Mouse (Mus musculus): Measurements from ENCODE around the gene Klf4. TPM values are rescaled to one million over a fixed set of nuclear protein-coding genes. Genes with fewer than 3 reads are reported as not detected.

Klf4 gene
- polyA plus RNA-seq, 1 experiment = 0.23 TPM

DNA sequence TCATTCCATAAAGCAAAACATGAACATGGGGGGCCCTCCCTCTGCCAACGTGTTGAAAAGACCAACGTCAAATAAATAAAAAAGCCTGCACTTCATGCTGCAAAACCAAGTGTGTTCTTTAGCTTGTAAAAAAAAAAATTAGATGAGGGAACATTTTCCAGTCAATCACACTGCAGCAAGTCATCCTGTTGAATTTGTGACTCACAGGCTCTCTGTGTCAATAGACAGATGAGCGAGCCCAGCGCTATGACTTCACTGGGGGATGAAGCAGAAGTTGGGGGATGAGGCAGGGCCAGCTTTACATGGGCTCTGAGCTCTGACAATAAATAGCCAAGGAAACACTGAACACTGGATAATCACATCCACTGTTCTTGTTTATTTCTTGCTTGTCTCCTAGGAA is 9.4 kb upstream of the Klf4 start:
- H3K4me3 ChIP-seq (replicated peaks) = no peak overlapping the region
- H3K4me1 ChIP-seq (ENCODE audit: control insufficient read depth) = no peaks in the 10 kb centered on the region
- H3K36me3 ChIP-seq (ENCODE audit: control insufficient read depth) = no peaks in the 10 kb centered on the region
- H3K9me3 ChIP-seq (ENCODE audit: control insufficient read depth, low read length) = no peaks in the 10 kb centered on the region
- peaks cover 4% of the 10 kb centered on the region for H3K27me3 ChIP-seq (ENCODE audit: control insufficient read depth)
- TF ChIP-seq GATA1 (IDR thresholded peaks at IDR 0.05; ENCODE audit: low read length) (no peak), TAL1 (IDR thresholded peaks at IDR 0.05; ENCODE audit: low read length) (no peak)

DNA sequence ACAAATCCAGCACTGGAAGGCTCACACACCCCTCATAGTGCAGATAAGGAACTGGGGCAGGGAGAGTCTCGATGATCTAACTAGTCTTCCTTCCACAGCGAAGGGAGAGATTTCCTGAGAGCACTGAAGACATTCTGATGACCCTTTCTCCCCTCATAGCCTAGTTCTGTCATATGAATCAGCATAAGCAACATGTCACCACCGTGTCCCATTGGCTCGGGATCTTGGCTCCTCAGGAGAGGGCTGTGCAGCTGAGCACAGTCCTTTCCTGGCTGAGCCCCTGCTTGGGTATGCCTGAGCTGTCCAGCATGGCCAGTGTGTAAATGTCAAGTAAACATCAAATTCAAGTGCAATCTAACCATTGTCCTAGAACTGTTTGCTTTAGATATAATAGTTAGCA is 9.0 kb upstream of the Klf4 start:
- no peaks in the 10 kb centered on the region for H3K36me3 ChIP-seq (ENCODE audit: control insufficient read depth)
- H3K27me3 ChIP-seq (ENCODE audit: control insufficient read depth) = peaks cover 4% of the 10 kb centered on the region
- no peak overlapping the region for H3K4me3 ChIP-seq (replicated peaks)
- TF ChIP-seq TAL1 (IDR thresholded peaks at IDR 0.05; ENCODE audit: low read length) = no peak
- no peak for TF ChIP-seq GATA1 (IDR thresholded peaks at IDR 0.05; ENCODE audit: low read length)
- no peaks in the 10 kb centered on the region for H3K4me1 ChIP-seq (ENCODE audit: control insufficient read depth)
- no peaks in the 10 kb centered on the region for H3K9me3 ChIP-seq (ENCODE audit: control insufficient read depth, low read length)

DNA sequence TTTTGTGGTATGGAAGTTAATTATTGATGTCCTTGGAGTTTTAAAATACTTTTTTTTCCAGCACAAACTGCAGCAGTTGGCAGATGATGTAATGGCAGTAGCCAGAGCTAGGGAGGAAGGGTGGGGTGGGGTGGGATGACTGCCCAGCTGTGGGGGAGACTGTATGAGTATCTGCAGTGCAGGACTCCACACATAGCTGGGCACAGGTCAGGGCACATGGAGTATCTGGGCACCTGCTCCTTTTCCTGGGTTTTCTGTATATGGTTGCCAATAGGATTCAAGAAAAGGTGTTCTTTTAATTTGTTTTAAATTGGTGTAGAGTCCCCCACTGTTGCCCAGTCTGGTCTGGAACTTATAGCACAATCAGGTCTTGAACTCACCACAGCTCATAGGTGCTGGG is 2.7 kb upstream of the Klf4 start:
- Histone ChIP-seq H3K4me1 (ENCODE audit: control insufficient read depth) (peaks cover 3% of the 10 kb centered on the region), H3K9me3 (ENCODE audit: control insufficient read depth, low read length) (no peaks in the 10 kb centered on the region), H3K27me3 (ENCODE audit: control insufficient read depth) (peaks cover 55% of the 10 kb centered on the region)

DNA sequence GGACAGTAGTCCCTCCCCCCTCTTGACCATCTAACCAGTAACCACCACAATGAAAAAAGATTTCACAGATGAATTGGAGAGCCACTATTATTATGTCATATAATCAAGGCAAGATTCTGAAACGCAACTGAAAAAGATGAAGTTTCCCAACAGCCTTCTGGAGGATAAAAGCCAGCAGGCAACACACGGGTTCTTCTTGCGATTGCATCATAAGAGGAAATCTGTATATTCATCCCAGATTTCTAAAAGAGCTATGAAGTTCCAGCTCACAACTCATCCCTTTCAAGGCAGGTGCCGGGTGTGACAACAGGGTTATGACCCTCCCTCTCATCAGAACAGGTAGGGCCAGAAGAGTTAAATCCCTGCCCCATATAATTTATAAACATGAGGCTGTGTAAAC is 2.2 kb upstream of the Klf4 start:
- H3K4me1 ChIP-seq (ENCODE audit: control insufficient read depth) = peaks cover 3% of the 10 kb centered on the region
- TF ChIP-seq TAL1 (IDR thresholded peaks at IDR 0.05; ENCODE audit: low read length) = no peak
- TF ChIP-seq GATA1 (IDR thresholded peaks at IDR 0.05; ENCODE audit: low read length) = no peak
- H3K4me3 ChIP-seq (replicated peaks) = no peak overlapping the region
- H3K27me3 ChIP-seq (ENCODE audit: control insufficient read depth) = peaks cover 60% of the 10 kb centered on the region
- no peaks in the 10 kb centered on the region for H3K9me3 ChIP-seq (ENCODE audit: control insufficient read depth, low read length)
- no peaks in the 10 kb centered on the region for H3K36me3 ChIP-seq (ENCODE audit: control insufficient read depth)

More for the DNA sequence above, 2.7 kb upstream of the Klf4 start:
- H3K36me3 ChIP-seq (ENCODE audit: control insufficient read depth) = no peaks in the 10 kb centered on the region
- no peak for TF ChIP-seq GATA1 (IDR thresholded peaks at IDR 0.05; ENCODE audit: low read length)
- TF ChIP-seq TAL1 (IDR thresholded peaks at IDR 0.05; ENCODE audit: low read length) = no peak
- H3K4me3 ChIP-seq (replicated peaks) = no peak overlapping the region

DNA sequence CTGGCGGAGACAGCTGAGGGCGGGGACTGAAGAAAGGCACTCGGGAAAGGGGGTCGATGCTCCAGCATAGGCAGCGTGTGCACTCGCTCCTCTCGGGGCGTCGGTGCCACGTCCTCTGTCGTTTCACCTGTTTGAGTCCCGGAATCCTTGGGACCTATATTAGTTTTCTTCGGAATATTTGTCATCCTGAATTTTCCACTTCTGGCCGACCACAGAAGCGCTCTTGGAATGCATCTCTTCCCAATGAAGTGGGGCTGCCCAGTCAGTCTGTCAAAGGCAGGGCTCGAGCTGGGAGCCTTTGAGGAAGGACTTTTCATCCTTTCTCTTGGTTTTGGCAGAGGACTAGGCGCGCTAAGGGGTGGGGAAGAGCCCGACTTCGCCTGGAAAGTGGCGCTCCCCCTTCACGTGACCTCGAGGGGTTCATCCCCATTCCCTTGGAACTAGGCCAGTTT is 1.6 kb upstream of the Klf4 start:
- Histone ChIP-seq H3K27me3 (ENCODE audit: control insufficient read depth) (peaks cover 64% of the 10 kb centered on the region), H3K4me3 (replicated peaks) (no peak overlapping the region), H3K9me3 (ENCODE audit: control insufficient read depth, low read length) (no peaks in the 10 kb centered on the region), H3K4me1 (ENCODE audit: control insufficient read depth) (peaks cover 3% of the 10 kb centered on the region), H3K36me3 (ENCODE audit: control insufficient read depth) (no peaks in the 10 kb centered on the region)
- TF ChIP-seq GATA1 (IDR thresholded peaks at IDR 0.05; ENCODE audit: low read length) (no peak), TAL1 (IDR thresholded peaks at IDR 0.05; ENCODE audit: low read length) (no peak)

DNA sequence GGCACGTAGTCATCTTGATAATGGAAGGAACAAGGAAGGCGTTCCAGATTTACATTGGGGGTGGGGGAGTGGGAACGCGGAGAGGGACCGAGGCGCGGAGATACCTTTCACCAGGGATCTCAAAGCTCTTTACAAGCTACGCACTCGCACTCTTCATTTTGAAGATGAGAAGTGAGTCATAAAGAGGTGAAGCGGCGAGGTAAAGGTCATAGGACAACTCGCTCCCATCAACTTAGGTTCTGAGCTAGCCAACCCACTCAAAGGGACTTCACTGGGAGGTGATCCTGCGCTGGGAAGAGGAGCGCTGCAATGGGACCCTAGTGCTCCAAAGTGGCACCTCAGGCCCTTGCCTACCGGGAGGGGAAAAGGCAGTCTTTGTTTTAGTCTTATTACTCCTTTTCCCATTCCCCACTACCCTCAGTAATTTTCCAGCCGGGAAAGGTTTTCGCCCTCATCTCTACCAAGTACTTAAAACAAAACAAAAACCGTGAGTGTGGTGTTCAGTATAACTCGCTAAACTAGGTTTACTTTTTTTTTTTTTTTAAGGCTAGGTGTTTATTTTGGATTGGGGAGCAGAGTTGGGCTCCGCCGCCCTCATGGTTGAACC is 1.0 kb upstream of the Klf4 start:
- no peaks in the 10 kb centered on the region for H3K9me3 ChIP-seq (ENCODE audit: control insufficient read depth, low read length)
- peaks cover 64% of the 10 kb centered on the region for H3K27me3 ChIP-seq (ENCODE audit: control insufficient read depth)
- TF ChIP-seq TAL1 (IDR thresholded peaks at IDR 0.05; ENCODE audit: low read length) (no peak), GATA1 (IDR thresholded peaks at IDR 0.05; ENCODE audit: low read length) (no peak)
- no peaks in the 10 kb centered on the region for H3K36me3 ChIP-seq (ENCODE audit: control insufficient read depth)
- H3K4me3 ChIP-seq (replicated peaks) = no peak overlapping the region
- H3K4me1 ChIP-seq (ENCODE audit: control insufficient read depth) = peaks cover 3% of the 10 kb centered on the region

DNA sequence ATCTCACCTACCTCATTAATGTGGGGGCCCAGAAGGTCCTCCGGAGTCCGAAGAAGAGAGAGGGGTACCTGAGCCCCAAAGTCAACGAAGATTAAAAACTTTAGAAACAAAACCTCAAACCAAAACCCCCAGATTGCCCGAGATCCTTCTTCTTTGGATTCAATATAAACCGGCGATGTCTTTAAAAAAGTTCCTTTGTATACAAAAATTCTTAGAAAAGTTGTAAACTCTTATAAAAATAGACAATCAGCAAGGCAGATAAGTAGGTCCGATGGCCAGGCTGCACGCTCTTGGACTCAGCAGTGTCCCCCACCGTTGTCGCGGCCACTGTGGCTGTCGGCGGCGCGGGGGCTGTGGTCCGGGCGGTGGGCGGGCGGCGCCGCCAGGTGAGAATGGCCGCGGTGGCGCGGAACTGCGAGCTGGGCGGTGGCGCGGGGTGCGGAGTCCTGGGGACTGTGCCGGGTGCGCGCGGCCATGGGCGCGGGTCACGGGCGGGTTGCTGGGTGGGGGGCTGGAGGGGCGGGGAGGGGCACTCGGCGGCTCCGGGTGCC is 335 bp downstream of the Klf4 start:
- Histone ChIP-seq H3K36me3 (ENCODE audit: control insufficient read depth) (no peaks in the 10 kb centered on the region), H3K27me3 (ENCODE audit: control insufficient read depth) (peaks cover 67% of the 10 kb centered on the region), H3K9me3 (ENCODE audit: control insufficient read depth, low read length) (no peaks in the 10 kb centered on the region), H3K4me3 (replicated peaks) (peak overlapping the region; percentile 32), H3K4me1 (ENCODE audit: control insufficient read depth) (peaks cover 3% of the 10 kb centered on the region)
- TF ChIP-seq TAL1 (IDR thresholded peaks at IDR 0.05; ENCODE audit: low read length) = no peak
- TF ChIP-seq GATA1 (IDR thresholded peaks at IDR 0.05; ENCODE audit: low read length) = no peak

DNA sequence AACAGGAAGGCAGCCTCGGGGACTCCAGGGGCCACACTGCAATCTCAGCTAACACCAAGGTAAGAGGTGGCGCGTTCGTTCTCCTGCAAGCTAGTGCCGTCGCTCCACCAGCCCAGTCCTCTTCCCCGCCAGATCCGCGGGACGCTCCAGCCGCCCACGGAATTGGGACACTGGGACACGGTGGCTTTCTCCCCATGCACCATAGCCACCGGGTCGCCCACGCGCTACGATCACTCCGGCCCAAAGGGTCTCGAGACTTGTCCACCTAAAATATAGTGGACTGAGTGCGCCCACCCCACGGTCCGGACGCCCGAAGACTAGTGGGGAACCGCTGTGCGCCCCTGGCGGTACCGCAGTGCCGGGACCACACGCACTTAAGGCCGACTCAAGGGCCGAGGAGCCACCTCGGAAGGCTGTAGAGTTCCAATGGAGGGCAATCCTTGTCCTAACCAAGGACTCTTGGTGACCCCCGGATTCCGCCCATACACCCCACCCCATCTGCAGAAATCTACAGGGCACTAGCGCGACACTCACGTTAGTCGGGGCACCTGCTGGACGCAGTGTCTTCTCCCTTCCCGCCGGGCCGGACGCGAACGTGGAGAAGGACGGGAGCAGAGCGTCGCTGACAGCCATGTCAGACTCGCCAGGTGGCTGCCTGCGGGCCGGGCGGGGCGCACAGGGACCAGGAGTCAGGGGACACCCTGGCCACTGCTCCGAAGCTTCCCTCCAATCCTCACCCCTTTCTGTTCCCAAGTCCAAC is 990 bp downstream of the Klf4 start:
- no peaks in the 10 kb centered on the region for H3K36me3 ChIP-seq (ENCODE audit: control insufficient read depth)
- no peak for TF ChIP-seq GATA1 (IDR thresholded peaks at IDR 0.05; ENCODE audit: low read length)
- no peak for TF ChIP-seq TAL1 (IDR thresholded peaks at IDR 0.05; ENCODE audit: low read length)
- peaks cover 67% of the 10 kb centered on the region for H3K27me3 ChIP-seq (ENCODE audit: control insufficient read depth)
- H3K4me3 ChIP-seq (replicated peaks) = peak overlapping the region; percentile 29
- no peaks in the 10 kb centered on the region for H3K9me3 ChIP-seq (ENCODE audit: control insufficient read depth, low read length)
- H3K4me1 ChIP-seq (ENCODE audit: control insufficient read depth) = peaks cover 3% of the 10 kb centered on the region

DNA sequence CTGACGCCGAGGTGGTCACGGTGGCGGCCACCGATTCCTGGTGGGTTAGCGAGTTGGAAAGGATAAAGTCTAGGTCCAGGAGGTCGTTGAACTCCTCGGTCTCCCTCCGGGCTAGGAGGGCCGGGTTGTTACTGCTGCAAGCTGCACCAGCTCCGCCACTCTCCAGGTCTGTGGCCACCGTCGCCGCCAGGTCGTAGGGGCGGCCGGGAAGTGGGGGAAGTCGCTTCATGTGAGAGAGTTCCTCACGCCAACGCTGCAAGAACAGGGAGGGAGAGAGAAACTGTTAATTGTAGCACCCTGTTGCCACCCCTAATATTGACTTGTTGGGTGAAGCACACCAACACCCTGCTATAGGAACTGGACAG is 1.6 kb downstream of the Klf4 start:
- H3K36me3 ChIP-seq (ENCODE audit: control insufficient read depth) = no peaks in the 10 kb centered on the region
- peaks cover 3% of the 10 kb centered on the region for H3K4me1 ChIP-seq (ENCODE audit: control insufficient read depth)
- TF ChIP-seq GATA1 (IDR thresholded peaks at IDR 0.05; ENCODE audit: low read length) (no peak), TAL1 (IDR thresholded peaks at IDR 0.05; ENCODE audit: low read length) (no peak)
- H3K9me3 ChIP-seq (ENCODE audit: control insufficient read depth, low read length) = no peaks in the 10 kb centered on the region
- no peak overlapping the region for H3K4me3 ChIP-seq (replicated peaks)
- H3K27me3 ChIP-seq (ENCODE audit: control insufficient read depth) = peaks cover 66% of the 10 kb centered on the region

Data from erythroblast, embryonic 14.5 days (primary cell).